Mouse (Mus musculus) megakaryocyte, embryonic 14.5 days (primary cell): ENCODE measurements around the gene Eif4e2.

Experiments used
- FLI1 ChIP-seq: IDR thresholded peaks from 2 replicates; pipeline ENCODE4 v1.6.1; 2012; ENCODE audit warnings: low read length, inconsistent platforms, mixed read lengths
- GATA1 ChIP-seq: IDR thresholded peaks from 3 replicates; pipeline ENCODE4 v1.6.1; 2012; ENCODE audit warnings: mixed read lengths, low read length, inconsistent platforms, borderline replicate concordance

DNA sequence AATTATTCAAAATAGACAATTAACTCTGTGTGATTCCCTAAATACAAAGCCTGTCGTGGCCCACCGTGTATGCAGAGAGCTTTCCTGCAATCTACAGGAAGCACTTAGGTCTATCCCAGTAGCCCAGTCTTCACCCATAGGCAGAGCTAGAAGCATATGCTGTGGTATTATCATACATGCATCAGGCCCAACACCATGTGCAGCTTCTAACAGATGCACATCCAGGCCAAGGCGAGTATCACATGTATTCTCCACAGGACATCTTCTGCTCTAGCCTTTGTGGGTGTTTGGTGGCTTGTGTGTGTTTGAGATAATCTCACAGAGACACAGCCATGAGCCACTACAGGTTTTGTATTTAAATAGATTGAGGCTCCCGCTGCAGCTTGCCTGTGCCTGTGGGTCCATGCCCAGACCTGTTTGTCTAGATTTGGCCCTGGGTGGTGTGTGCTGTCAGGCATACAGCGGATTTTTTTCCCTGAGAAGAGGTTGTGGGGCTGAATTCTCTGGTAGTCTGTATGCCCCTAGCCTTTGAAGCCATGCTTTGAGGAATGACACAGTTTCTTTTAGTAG, 38.4 kb downstream of the Eif4e2 start:
- TF ChIP-seq GATA1 (no peak), FLI1 (no peak)
